Mouse (Mus musculus) spleen, postnatal 0 days (tissue): ENCODE data around the gene Gnb1l. TPM values are rescaled to one million over a fixed set of nuclear protein-coding genes. Genes with fewer than 3 reads are reported as not detected.

Source experiments
- polyA plus RNA-seq: library from polyadenylated mRNA; unstranded; fragments of >200 nt; fragmentation: Nextera tagmentation; extraction: Ambion mirVana; gene quantifications from 2 replicates; pipeline ENCODE4 v1.2.1, GENCODE M21; 2015

Gene Gnb1l
- 10.1 and 12.7 TPM in 2 replicates for polyA plus RNA-seq

GRCm38 (mm10) chr16:18498558-18498990 lies at the start of gene Gnb1l, which contains the start of gene Rtl10:
Gene Gnb1l (plus strand): TSS chr16:18498713.
Gene Rtl10 (plus strand): TSS chr16:18498901.

GRCm38 (mm10) chr16:18589804-18590790 lies 91.6 kb downstream of the Gnb1l start, which contains the start of gene Tbx1:
Gene Tbx1 (minus strand): TSS chr16:18590671.

Other genes starting within 250 kb of the Gnb1l start
- gene Ranbp1, start 250.0 kb upstream of the Gnb1l start, polyA plus RNA-seq: 321 and 372 TPM in 2 replicates
- gene Gm49776, start 240.4 kb upstream of the Gnb1l start, polyA plus RNA-seq: 3.4 TPM in 1 of 2 replicates, not detected in the other
- gene Dgcr8, start 209.5 kb upstream of the Gnb1l start, polyA plus RNA-seq: 16.1 and 17.9 TPM in 2 replicates
- gene Tango2, start 150.6 kb upstream of the Gnb1l start, polyA plus RNA-seq: 75.2 and 81.4 TPM in 2 replicates
- 19.8 and 27.9 TPM in 2 replicates for gene Arvcf, start 150.5 kb upstream of the Gnb1l start, polyA plus RNA-seq
- gene Txnrd2, start 72.3 kb upstream of the Gnb1l start, polyA plus RNA-seq: 106 and 115 TPM in 2 replicates
- 118 and 126 TPM in 2 replicates for gene Comt, start 71.9 kb upstream of the Gnb1l start, polyA plus RNA-seq
- 1.2 and 1.6 TPM in 2 replicates for gene Rtl10, start 188 bp downstream of the Gnb1l start, polyA plus RNA-seq
- gene Tbx1, start 92.0 kb downstream of the Gnb1l start, polyA plus RNA-seq: 0.17 and 0.28 TPM in 2 replicates
- 28.5 and 30.4 TPM in 2 replicates for gene Gp1bb, start 123.7 kb downstream of the Gnb1l start, polyA plus RNA-seq
- gene Gm49601, start 127.7 kb downstream of the Gnb1l start, polyA plus RNA-seq: 0.76 and 0.92 TPM in 2 replicates
- gene Sept5, start 131.2 kb downstream of the Gnb1l start, polyA plus RNA-seq: 4.3 and 6.2 TPM in 2 replicates